Mouse (Mus musculus) yolk sac, embryonic 10.5 days (tissue): ENCODE measurements around the gene Fxyd2.

Experiments used
- DNase-seq: peaks from one replicate; pipeline ENCODE4 v3.0.0-alpha.2; 2017; ENCODE audit warnings: low spot score

Gene Fxyd2

GRCm38 (mm10) chr9:45399434-45399833 is at the start of gene Fxyd2:
TSS of gene Fxyd2 (plus strand) at chr9:45399669.
- no peak for DNase-seq

DNA sequence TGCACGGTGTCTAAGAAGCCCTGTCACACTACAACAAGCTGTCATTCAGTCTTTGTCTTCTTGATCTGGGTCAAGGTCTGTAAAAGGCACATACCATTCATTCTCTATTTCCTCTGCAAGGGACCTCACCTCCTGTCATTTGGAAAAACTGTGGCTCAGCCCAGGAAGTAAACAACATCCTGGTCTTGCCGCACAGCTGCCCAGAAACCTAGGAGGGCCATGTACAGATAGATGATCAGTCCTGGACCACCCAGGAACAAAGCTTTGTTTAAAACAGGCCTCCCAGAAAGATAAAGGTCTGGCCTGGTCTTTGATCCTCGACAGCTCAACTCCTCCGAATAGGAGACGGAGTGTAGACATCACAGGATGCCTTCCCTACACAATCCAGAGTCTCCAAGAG is 49.6 kb upstream of the Fxyd2 start:
- DNase-seq, result no peak

- DNase-seq, result no peak
Measured at GRCm38 (mm10) chr9:45355192-45355591, 44.3 kb upstream of the Fxyd2 start.

GRCm38 (mm10) chr9:45358356-45358755 is 41.1 kb upstream of the Fxyd2 start:
- no peak for DNase-seq

GRCm38 (mm10) chr9:45362051-45362461 is 37.4 kb upstream of the Fxyd2 start:
- DNase-seq, result no peak

- DNase-seq, result no peak
Measured at GRCm38 (mm10) chr9:45363639-45364214, 35.7 kb upstream of the Fxyd2 start.

DNA sequence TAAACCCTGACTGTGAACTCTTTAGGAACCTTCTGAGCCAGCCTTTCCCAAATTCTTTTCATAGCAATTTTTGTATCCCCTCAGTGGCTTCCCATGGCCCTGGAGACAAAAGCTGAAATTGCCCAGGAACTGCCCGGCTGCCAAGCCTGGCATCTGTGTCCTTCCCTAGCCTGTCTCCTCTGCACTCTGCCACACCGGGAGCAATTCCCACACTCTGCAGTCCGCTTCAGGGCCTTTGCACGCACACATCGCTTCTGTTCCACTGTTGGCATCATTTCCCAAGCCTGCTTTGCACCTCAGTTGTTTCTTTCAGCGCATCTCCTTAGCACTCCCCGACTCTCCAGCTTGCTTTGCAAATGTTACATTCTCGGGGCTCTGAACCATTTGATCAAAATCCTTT is 31.8 kb upstream of the Fxyd2 start:
- no peak for DNase-seq

GRCm38 (mm10) chr9:45368341-45368901 is 31.0 kb upstream of the Fxyd2 start:
- DNase-seq, result no peak

DNA sequence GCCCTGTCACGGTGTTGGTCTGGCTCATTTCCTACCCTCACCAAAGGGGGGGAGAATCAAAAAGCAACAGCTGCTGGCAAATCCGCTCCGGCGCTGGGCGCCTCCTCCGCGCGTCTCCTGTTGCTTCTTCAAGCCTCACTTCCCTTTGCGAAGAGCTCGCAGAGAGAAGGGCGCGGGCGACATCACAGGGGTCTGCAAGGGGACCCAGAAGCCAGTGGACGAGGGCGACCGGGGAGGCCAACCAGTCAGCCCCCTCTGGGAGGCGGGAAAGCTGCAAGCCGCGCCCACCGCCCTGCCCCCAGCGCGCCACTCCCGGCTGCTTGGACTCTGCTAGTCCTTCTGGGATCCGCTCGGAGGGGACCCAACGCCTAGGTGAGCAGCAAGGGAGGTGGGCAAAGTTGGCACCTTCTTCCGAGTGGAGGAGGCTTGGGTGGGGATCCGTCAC is 29.3 kb upstream of the Fxyd2 start, which contains the start of gene Fxyd6:
TSS of gene Fxyd6 (plus strand) at position 69 of the 445 bp plus-strand sequence.
- DNase-seq, result peak; percentile 69

- DNase-seq, result no peak
Measured at GRCm38 (mm10) chr9:45370616-45371336, 28.7 kb upstream of the Fxyd2 start.

GRCm38 (mm10) chr9:45371337-45371707 is 28.1 kb upstream of the Fxyd2 start:
- DNase-seq, result no peak

GRCm38 (mm10) chr9:45373896-45374295 is 25.6 kb upstream of the Fxyd2 start:
- no peak for DNase-seq

GRCm38 (mm10) chr9:45374988-45375502 is 24.4 kb upstream of the Fxyd2 start:
- DNase-seq, result no peak

- DNase-seq, result no peak
Measured at GRCm38 (mm10) chr9:45376427-45376826, 23.0 kb upstream of the Fxyd2 start.

DNA sequence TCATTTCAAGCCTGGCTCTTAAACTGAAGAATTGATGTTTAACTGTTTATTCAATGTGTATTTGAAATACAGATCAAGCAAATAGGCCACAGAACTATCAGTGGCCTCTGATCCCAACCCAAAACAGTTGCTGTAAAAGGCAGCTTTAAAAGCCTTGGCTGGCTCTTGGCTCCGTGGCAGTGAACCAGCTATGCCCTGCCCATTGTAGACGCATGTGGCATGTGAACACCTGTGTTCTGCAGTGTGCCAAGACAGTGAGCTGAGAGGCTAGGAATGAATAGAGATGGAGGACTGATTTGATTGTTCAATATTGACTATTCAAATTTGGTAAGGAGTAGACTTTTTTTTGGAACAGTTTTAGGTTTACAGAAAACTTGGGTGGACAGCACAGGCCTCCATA is 22.6 kb upstream of the Fxyd2 start:
- no peak for DNase-seq

DNA sequence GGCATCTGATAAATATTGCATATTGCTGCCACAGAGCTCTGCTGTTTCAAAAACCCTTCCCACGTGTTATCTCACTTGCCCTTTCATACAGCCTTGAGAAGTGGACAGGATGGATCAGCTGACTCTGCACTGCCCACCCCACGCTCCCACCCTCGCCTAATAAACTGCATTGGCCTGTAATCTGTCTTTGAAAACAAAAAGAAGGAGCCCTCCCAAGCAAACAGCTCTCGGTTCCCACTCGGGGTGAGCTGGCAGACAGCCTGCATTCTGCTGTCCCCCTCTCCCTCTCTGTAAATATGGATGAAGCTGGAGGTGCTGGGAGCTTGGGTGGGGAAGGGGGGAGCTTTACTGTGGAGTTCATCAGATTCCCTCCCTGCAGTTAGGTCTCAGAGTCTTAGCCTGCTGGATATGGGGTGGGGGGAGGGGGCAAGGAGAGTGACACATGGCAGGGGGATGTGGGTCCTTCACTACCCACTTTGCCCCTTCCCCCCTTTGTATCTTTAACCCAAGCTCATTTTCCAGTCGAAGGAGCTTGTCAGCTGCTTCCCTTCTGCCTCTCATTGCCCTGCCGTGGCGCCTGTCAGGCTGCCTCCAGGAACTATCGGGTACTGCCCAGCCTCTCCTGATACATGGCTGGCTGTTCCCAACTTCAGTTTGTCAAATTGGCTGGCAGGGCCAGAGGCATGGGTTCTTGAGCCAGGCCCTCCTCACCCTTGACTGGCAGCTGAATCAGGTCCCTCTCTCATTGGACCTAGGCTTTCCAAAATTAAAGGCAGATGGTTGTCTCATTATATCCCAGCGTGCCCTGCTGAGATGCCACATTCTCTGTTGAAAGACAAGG is 18.8 kb upstream of the Fxyd2 start:
- no peak for DNase-seq

GRCm38 (mm10) chr9:45382336-45382735 is 17.1 kb upstream of the Fxyd2 start:
- no peak for DNase-seq

GRCm38 (mm10) chr9:45382834-45383233 is 16.6 kb upstream of the Fxyd2 start:
- DNase-seq, result no peak

GRCm38 (mm10) chr9:45383883-45384282 is 15.6 kb upstream of the Fxyd2 start:
- no peak for DNase-seq

DNA sequence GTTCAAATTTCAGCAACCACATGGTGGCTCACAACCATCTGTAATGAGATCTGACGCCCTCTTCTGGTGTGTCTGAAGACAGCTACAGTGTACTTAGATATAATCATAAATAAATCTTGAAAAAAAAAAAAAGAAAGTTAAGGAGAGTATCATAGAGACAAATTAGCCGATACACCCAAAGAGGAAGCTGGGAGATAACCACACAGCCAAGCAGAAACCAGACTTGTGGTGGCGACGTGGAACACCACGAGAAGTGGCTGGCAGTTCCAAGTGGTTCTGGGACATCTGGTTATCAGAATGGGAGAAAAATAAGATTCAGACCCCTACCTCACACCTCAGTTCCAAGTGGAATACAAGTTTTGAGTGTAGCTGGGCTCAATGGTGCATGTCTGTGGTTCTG is 12.8 kb upstream of the Fxyd2 start:
- DNase-seq, result no peak

DNA sequence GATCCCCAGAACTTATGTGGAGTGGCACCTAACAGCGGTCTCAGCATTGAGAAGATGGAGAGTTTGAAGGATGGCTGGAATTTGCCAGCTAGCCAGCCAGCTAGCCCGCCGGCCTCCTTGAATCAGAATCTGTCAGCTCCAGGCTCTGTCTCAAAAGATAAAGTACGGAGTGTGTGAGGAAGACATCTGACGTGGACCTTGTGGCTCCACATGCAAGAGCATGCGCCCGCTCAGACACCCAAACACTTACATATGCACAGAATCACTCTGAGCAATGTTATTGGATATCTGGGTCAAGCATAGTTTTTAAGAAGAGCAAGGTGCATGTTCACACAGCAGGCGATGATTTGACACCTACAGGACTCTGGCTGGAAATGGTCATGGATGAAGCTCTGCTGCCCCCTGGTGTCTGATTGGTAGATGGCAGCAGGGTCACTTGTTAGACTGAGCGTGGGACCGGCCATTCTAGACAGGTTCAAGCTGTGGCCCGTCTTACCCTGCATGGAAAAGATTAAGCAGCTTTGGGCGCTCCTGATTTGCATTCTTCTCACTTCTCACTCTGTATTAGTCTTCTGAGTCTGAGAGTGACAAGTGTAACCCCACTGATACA is 11.0 kb upstream of the Fxyd2 start:
- DNase-seq, result peak; percentile 78

GRCm38 (mm10) chr9:45389596-45389995 is 9.9 kb upstream of the Fxyd2 start:
- DNase-seq, result no peak
